Mouse (Mus musculus): ENCODE results near the gene Pkn1. TPM values are rescaled to one million over a fixed set of nuclear protein-coding genes. Genes with fewer than 3 reads are reported as not detected.

Pkn1 gene
- polyA plus RNA-seq, 1 experiment: not detected

GRCm38 (mm10) chr8:83739711-83740468, 40.9 kb upstream of the Pkn1 start:
- TF ChIP-seq POLR2A (IDR thresholded peaks at IDR 0.05; ENCODE audit: insufficient read depth, low read depth, low read length): no peak
- TF ChIP-seq CTCF (IDR thresholded peaks at IDR 0.05; ENCODE audit: insufficient read depth, low read depth, low read length): no peak
- no peak overlapping the region for H3K4me3 ChIP-seq (ENCODE audit: insufficient read depth, low read depth, low read length)
- peaks cover 21% of the 10 kb centered on the region for H3K4me1 ChIP-seq (ENCODE audit: control insufficient read depth, insufficient read depth, low read length)
- 64% methylated on average over 8 of the region's 8 CpGs for WGBS
- H3K27ac ChIP-seq (ENCODE audit: insufficient read depth, low read depth, low read length): no peak overlapping the region

GRCm38 (mm10) chr8:83738949-83739710, 40.2 kb upstream of the Pkn1 start:
- H3K4me1 ChIP-seq (ENCODE audit: control insufficient read depth, insufficient read depth, low read length): peaks cover 21% of the 10 kb centered on the region
- TF ChIP-seq CTCF (IDR thresholded peaks at IDR 0.05; ENCODE audit: insufficient read depth, low read depth, low read length) (no peak), POLR2A (IDR thresholded peaks at IDR 0.05; ENCODE audit: insufficient read depth, low read depth, low read length) (no peak)
- WGBS: 84% methylated on average over 10 of the region's 10 CpGs
- H3K27ac ChIP-seq (ENCODE audit: insufficient read depth, low read depth, low read length): no peak overlapping the region
- H3K4me3 ChIP-seq (ENCODE audit: insufficient read depth, low read depth, low read length): no peak overlapping the region

GRCm38 (mm10) chr8:83737852-83738562, 39.0 kb upstream of the Pkn1 start:
- H3K4me1 ChIP-seq (ENCODE audit: control insufficient read depth, insufficient read depth, low read length): peaks cover 21% of the 10 kb centered on the region
- TF ChIP-seq CTCF (IDR thresholded peaks at IDR 0.05; ENCODE audit: insufficient read depth, low read depth, low read length) (no peak), POLR2A (IDR thresholded peaks at IDR 0.05; ENCODE audit: insufficient read depth, low read depth, low read length) (no peak)
- H3K27ac ChIP-seq (ENCODE audit: insufficient read depth, low read depth, low read length): no peak overlapping the region
- no peak overlapping the region for H3K4me3 ChIP-seq (ENCODE audit: insufficient read depth, low read depth, low read length)
- 75% methylated on average over 4 of the region's 4 CpGs for WGBS

GRCm38 (mm10) chr8:83737346-83737745, 38.4 kb upstream of the Pkn1 start:
- Histone ChIP-seq H3K4me1 (ENCODE audit: control insufficient read depth, insufficient read depth, low read length) (peaks cover 21% of the 10 kb centered on the region), H3K27ac (ENCODE audit: insufficient read depth, low read depth, low read length) (no peak overlapping the region), H3K4me3 (ENCODE audit: insufficient read depth, low read depth, low read length) (no peak overlapping the region)
- WGBS: 88% methylated on average over 4 of the region's 4 CpGs
- TF ChIP-seq POLR2A (IDR thresholded peaks at IDR 0.05; ENCODE audit: insufficient read depth, low read depth, low read length): no peak
- no peak for TF ChIP-seq CTCF (IDR thresholded peaks at IDR 0.05; ENCODE audit: insufficient read depth, low read depth, low read length)

- TF ChIP-seq CTCF (IDR thresholded peaks at IDR 0.05; ENCODE audit: insufficient read depth, low read depth, low read length) (no peak), POLR2A (IDR thresholded peaks at IDR 0.05; ENCODE audit: insufficient read depth, low read depth, low read length) (no peak)
- WGBS: 90% methylated on average over 4 of the region's 4 CpGs
- peaks cover 21% of the 10 kb centered on the region for H3K4me1 ChIP-seq (ENCODE audit: control insufficient read depth, insufficient read depth, low read length)
These were observed 37.7 kb upstream of the Pkn1 start for GRCm38 (mm10) chr8:83736681-83737080.

GRCm38 (mm10) chr8:83732919-83733318, 33.9 kb upstream of the Pkn1 start:
- Histone ChIP-seq H3K4me3 (ENCODE audit: insufficient read depth, low read depth, low read length) (no peak overlapping the region), H3K27ac (ENCODE audit: insufficient read depth, low read depth, low read length) (no peak overlapping the region), H3K4me1 (ENCODE audit: control insufficient read depth, insufficient read depth, low read length) (peaks cover 13% of the 10 kb centered on the region)
- WGBS: 78% methylated on average over 6 of the region's 6 CpGs
- TF ChIP-seq CTCF (IDR thresholded peaks at IDR 0.05; ENCODE audit: insufficient read depth, low read depth, low read length) (no peak), POLR2A (IDR thresholded peaks at IDR 0.05; ENCODE audit: insufficient read depth, low read depth, low read length) (no peak)

More at GRCm38 (mm10) chr8:83736681-83737080, 37.7 kb upstream of the Pkn1 start:
- no peak overlapping the region for H3K27ac ChIP-seq (ENCODE audit: insufficient read depth, low read depth, low read length)
- H3K4me3 ChIP-seq (ENCODE audit: insufficient read depth, low read depth, low read length): no peak overlapping the region

GRCm38 (mm10) chr8:83731906-83732305, 32.9 kb upstream of the Pkn1 start:
- WGBS: 80% methylated on average over 5 of the region's 5 CpGs
- Histone ChIP-seq H3K27ac (ENCODE audit: insufficient read depth, low read depth, low read length) (no peak overlapping the region), H3K4me3 (ENCODE audit: insufficient read depth, low read depth, low read length) (no peak overlapping the region), H3K4me1 (ENCODE audit: control insufficient read depth, insufficient read depth, low read length) (peaks cover 8% of the 10 kb centered on the region)
- TF ChIP-seq POLR2A (IDR thresholded peaks at IDR 0.05; ENCODE audit: insufficient read depth, low read depth, low read length) (no peak), CTCF (IDR thresholded peaks at IDR 0.05; ENCODE audit: insufficient read depth, low read depth, low read length) (no peak)

GRCm38 (mm10) chr8:83729009-83729807, 30.2 kb upstream of the Pkn1 start:
- H3K4me1 ChIP-seq (ENCODE audit: control insufficient read depth, insufficient read depth, low read length): no peaks in the 10 kb centered on the region
- no peak overlapping the region for H3K4me3 ChIP-seq (ENCODE audit: insufficient read depth, low read depth, low read length)
- 81% methylated on average over 11 of the region's 11 CpGs for WGBS
- no peak overlapping the region for H3K27ac ChIP-seq (ENCODE audit: insufficient read depth, low read depth, low read length)
- no peak for TF ChIP-seq POLR2A (IDR thresholded peaks at IDR 0.05; ENCODE audit: insufficient read depth, low read depth, low read length)
- TF ChIP-seq CTCF (IDR thresholded peaks at IDR 0.05; ENCODE audit: insufficient read depth, low read depth, low read length): no peak
